Mouse (Mus musculus) testis, adult 2 months (tissue): ENCODE measurements around the gene Scnn1a.

Experiments used
- CTCF ChIP-seq: fragments of 200-500 bp; IDR thresholded peaks from 2 replicates; pipeline ENCODE4 v1.5.1; 2012; ENCODE audit warnings: low read depth, mild to moderate bottlenecking, inconsistent platforms, low read length, moderate library complexity; ENCODE audit not compliant: control insufficient read depth, insufficient read depth, insufficient replicate concordance
- POLR2A ChIP-seq: fragments of 200-500 bp; IDR thresholded peaks from 2 replicates; pipeline ENCODE4 v1.6.1; 2012; ENCODE audit warnings: low read depth, mild to moderate bottlenecking, inconsistent platforms, low read length, moderate library complexity; ENCODE audit not compliant: control insufficient read depth

DNA sequence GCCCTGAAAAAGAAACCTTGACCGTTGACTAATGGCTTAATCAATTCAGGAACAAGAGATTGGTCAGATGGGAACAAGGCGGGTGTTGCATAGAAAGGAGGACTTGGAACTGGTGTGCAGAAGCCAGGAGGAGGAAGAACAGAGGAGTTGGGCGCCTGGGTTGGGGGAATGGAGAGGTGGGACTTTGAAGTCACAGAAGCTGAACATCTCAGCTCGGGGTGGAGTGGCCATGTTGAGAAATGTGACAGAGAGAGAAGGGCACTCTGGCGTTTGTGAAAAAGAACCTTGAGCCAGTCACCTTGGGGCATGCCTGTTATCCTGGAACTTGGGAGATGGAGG, 31.6 kb downstream of the Scnn1a start:
- TF ChIP-seq POLR2A (no peak), CTCF (no peak)
